Mouse (Mus musculus) embryonic facial prominence, embryonic 10.5 days (tissue): ENCODE data around the gene Diaph2. TPM values are rescaled to one million over a fixed set of nuclear protein-coding genes. Genes with fewer than 3 reads are reported as not detected.
A peak's percentile ranks its signal among the peaks of the same experiment; 100 is the strongest.

ENCODE experiments used
- DNase-seq: peaks from one replicate; pipeline ENCODE4 v3.0.0-alpha.2; 2017; ENCODE audit warnings: low spot score
- H3K27ac ChIP-seq: fragments of 300-500 bp; sonication (generic); replicated peaks from 2 replicates; pipeline ENCODE4 v1.5.1; 2016; ENCODE audit warnings: mild to moderate bottlenecking
- H3K27me3 ChIP-seq: fragments of 300-500 bp; sonication (generic); replicated peaks from 2 replicates; pipeline ENCODE4 v1.6.1; 2016; ENCODE audit warnings: low read depth, mild to moderate bottlenecking; ENCODE audit not compliant: poor library complexity, severe bottlenecking
- H3K36me3 ChIP-seq: fragments of 300-500 bp; sonication (generic); replicated peaks from 2 replicates; pipeline ENCODE4 v1.6.1; 2016; ENCODE audit warnings: mild to moderate bottlenecking, moderate library complexity
- H3K4me1 ChIP-seq: fragments of 300-500 bp; sonication (generic); 2 replicates; pipeline ENCODE4 v1.6.1; 2016
- H3K4me3 ChIP-seq: fragments of 300-500 bp; sonication (generic); 2 replicates; pipeline ENCODE4 v1.5.1; 2016; ENCODE audit warnings: mild to moderate bottlenecking, moderate library complexity
- H3K9me3 ChIP-seq: fragments of 300-500 bp; sonication (generic); 2 replicates; pipeline ENCODE4 v1.6.1; 2016; ENCODE audit warnings: mild to moderate bottlenecking
- WGBS: fragments of 180-500 bp; shearing (Covaris S2); methylation state at CpG from one replicate; pipeline ENCODE4 v1.1.7; 2016; 5-methylcytosine and 5-hydroxymethylcytosine counted together
- polyA plus RNA-seq: library from polyadenylated mRNA; unstranded; fragments of >200 nt; fragmentation: Nextera tagmentation; extraction: Ambion mirVana; gene quantifications from 2 replicates; pipeline ENCODE4 v1.2.1, GENCODE M21; 2016

The Diaph2 gene
- polyA plus RNA-seq, result 3.8 and 4.1 TPM in 2 replicates

DNA sequence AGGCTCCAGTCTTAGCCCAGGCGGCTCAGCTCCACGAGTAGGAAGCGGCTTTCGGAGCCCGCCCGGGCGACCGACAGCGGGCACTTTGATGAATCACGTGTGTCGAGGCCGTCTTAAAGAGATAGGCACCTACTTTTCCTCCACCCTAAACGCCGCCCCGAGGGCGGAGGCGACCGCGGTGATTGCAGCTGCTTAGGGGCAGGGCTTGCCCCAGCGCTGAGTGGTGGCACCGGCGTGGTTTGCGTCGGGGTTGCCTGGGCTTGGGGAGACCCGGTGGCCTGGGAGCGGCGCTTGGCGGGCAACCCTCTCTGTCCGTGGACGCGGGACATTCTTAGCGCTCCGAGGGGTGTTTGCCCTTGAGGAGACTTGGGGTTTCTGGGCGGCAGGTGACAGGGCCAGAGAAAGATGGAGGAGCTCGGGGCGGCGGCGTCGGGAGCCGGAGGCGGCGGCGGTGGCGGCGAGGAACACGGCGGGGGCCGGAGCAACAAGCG lies at the start of gene Diaph2:
Gene Diaph2 (plus strand): TSS at position 172 of the 491 bp plus-strand sequence.
- Histone ChIP-seq H3K4me1 (no peaks in the 10 kb centered on the region), H3K27ac (peak within 1 kb of the TSS; percentile 82), H3K9me3 (no peaks in the 10 kb centered on the region), H3K4me3 (peak within 1 kb of the TSS; percentile 64), H3K27me3 (no peaks in the 10 kb centered on the region), H3K36me3 (no peaks in the 10 kb centered on the region)
- WGBS, result 19% methylated on average over 49 of the region's 49 CpGs
- peak; percentile 85 for DNase-seq

DNA sequence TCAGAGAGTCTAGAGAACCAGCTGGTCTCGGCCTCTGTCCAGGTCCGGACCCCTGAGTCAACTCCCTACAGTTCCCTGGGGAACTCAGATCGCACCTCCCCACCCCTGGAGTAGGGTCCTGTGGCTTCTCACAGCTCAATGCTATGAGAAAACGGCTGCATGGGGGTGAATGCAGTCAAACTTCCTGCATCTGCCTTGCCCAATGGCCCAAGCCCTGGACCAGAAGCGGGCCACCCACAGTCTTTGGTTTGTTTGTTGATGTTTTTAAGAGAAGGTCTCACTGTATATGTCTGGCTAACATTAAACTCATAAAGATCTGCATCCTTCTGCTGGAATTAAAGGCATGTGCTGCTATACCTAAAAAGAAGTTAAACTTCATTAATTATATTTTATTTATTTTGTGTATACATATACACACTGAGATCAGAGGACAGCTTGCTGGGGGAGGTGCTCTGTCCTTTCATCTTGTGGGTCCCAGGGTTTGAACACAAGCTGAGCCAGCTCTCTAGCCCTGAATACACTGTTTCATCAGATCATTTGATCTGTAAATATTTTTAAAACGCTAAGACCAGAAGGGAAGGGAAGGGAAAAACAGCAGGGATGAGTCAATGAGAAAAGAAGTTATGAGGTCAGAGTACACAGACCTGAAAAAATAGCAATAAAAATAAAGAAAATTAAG lies 47.8 kb upstream of the Diaph2 start:
- no peak overlapping the region for H3K4me3 ChIP-seq
- DNase-seq, result no peak
- no peaks in the 10 kb centered on the region for H3K4me1 ChIP-seq
- no peaks in the 10 kb centered on the region for H3K9me3 ChIP-seq
- no peaks in the 10 kb centered on the region for H3K36me3 ChIP-seq
- H3K27me3 ChIP-seq, result no peaks in the 10 kb centered on the region
- no peak overlapping the region for H3K27ac ChIP-seq
- WGBS, result 70% methylated on average over 6 of the region's 6 CpGs

DNA sequence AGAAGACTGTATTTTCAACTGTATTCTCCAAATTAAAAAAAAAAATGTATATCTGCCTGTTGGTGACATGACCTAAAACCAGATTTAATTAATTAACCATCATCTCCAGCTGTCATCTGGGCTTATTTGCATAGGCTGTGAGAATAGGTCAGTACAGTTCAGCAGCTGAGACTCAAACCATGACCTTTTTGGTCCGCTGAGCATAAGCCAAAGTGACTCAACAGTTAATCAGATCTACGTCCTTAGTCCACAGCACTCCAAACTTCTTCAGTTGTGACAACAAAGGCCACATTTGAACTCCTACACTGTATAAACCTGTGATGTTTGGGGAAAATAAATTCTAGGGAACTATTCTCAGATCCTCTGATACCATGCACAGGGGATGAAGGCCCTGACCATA lies 39.9 kb upstream of the Diaph2 start:
- Histone ChIP-seq H3K4me1 (no peaks in the 10 kb centered on the region), H3K27me3 (no peaks in the 10 kb centered on the region), H3K36me3 (no peaks in the 10 kb centered on the region), H3K9me3 (no peaks in the 10 kb centered on the region), H3K27ac (no peak overlapping the region), H3K4me3 (no peak overlapping the region)
- no peak for DNase-seq
- WGBS, result 83% methylated on average over 2 of the region's 2 CpGs

DNA sequence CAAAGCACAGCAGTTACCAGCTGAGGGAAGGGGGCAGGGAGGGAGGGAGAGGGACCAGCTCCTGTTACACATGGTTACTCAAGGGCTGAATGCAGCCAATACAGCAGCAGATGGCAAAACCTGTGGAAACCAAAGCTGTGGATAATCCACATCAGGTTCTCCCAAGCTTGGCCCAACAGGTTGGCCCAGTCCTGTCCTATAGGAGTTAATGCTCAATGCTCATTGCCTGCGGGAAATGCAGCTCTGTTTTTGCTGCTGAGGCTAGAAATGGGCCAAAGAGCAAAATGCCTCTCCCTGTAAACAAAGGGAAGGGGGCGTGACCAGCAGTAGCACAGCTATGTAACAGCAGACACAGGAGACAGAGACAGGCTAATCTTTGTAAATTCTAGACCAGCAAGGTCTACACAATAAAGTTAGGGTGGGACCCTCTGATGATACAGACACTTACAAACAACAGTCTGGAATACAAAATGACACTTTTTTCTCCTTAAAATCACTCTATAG lies 20.8 kb upstream of the Diaph2 start:
- 49% methylated on average over 2 of the region's 2 CpGs for WGBS
- Histone ChIP-seq H3K27ac (no peak overlapping the region), H3K9me3 (no peaks in the 10 kb centered on the region), H3K27me3 (no peaks in the 10 kb centered on the region), H3K4me1 (no peaks in the 10 kb centered on the region), H3K4me3 (no peak overlapping the region), H3K36me3 (no peaks in the 10 kb centered on the region)
- DNase-seq, result peak; percentile 9

DNA sequence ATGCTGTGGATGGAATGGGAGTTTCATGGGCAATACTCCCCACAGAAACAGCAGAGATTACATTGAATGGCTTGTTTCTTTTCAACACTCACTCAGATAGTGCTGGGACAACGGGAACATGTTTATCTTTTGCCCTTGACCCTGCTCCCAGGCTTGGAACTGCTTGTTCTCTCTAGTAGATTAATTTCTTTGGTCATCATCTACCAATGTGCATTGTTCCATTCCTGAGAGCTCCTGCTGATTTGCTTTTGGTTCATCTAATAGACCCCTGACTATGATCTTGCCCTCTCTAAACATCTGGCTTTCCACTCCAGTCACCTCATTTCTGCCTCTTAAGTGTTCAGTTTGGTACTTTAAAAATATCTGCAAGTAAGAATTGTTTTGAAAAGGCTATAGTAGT lies 13.0 kb upstream of the Diaph2 start:
- DNase-seq, result no peak
- H3K4me3 ChIP-seq, result no peak overlapping the region
- no peaks in the 10 kb centered on the region for H3K4me1 ChIP-seq
- no peaks in the 10 kb centered on the region for H3K36me3 ChIP-seq
- H3K27ac ChIP-seq, result no peak overlapping the region
- WGBS, result 66% methylated on average over 1 of the region's 1 CpGs
- no peaks in the 10 kb centered on the region for H3K9me3 ChIP-seq
- no peaks in the 10 kb centered on the region for H3K27me3 ChIP-seq

DNA sequence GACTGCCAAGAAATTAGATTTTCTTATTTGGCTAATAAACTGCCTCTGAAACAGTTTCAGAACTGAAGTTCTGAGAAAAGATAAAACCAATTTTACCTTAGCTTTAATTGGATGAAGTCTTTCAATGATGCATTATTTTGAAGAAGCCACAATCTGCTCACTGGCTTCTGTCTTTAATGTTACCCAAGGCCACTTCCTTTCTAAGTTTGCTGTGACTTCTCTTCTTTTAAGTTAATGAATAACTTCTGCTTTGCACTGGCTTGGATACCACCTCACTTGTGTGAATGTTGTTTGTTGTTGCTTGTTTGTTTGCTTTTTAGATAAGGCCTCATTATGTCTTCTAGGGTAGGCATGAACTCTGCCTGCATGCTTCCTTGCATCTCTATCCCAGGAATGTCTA lies 10.3 kb upstream of the Diaph2 start:
- DNase-seq, result no peak
- H3K4me3 ChIP-seq, result no peak overlapping the region
- H3K4me1 ChIP-seq, result no peaks in the 10 kb centered on the region
- H3K9me3 ChIP-seq, result no peaks in the 10 kb centered on the region
- H3K36me3 ChIP-seq, result no peaks in the 10 kb centered on the region
- H3K27ac ChIP-seq, result no peak overlapping the region
- H3K27me3 ChIP-seq, result no peaks in the 10 kb centered on the region

DNA sequence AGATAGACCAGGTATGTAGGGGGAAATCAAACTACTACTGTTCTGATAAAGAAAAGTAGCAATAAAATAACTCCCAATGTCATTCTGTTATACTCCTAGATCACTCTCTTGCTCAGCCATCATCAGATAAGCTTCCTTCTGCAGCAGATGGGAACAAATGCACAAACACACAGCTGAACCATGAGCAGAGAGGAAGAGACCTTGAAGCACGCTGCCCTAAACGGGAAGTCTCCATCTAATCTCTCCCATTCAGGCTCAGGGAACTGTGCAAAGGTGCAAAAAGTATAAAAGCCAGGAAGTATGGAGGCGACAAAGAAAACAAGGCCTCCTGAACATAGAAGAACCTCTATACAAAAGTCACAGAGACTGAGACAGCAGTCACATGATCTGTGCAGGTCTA lies 6.6 kb upstream of the Diaph2 start:
- 82% methylated on average over 3 of the region's 3 CpGs for WGBS
- no peaks in the 10 kb centered on the region for H3K9me3 ChIP-seq
- no peak overlapping the region for H3K4me3 ChIP-seq
- no peaks in the 10 kb centered on the region for H3K4me1 ChIP-seq
- H3K36me3 ChIP-seq, result no peaks in the 10 kb centered on the region
- no peaks in the 10 kb centered on the region for H3K27me3 ChIP-seq
- no peak overlapping the region for H3K27ac ChIP-seq
- DNase-seq, result no peak

DNA sequence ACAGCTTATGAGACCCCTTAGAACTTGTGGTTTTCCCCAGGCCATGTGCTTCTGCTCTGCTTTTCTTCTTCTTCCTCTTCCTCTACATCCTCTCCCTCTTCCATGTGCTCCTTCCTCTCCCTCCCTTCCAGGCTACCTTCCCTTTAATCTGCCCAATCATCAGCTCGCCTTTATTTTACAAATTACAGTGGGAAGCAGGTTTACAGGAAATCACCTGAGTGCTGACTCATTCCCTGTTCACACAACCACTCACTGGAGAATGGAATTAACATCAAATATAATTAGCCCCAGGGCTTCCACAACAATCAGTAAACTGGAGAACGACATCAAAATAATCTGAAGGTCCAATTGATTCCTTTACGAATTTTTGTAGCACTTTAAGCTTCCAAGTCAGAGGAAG lies 3.6 kb upstream of the Diaph2 start:
- Histone ChIP-seq H3K36me3 (no peaks in the 10 kb centered on the region), H3K27ac (no peak overlapping the region), H3K27me3 (no peaks in the 10 kb centered on the region), H3K9me3 (no peaks in the 10 kb centered on the region), H3K4me3 (no peak overlapping the region), H3K4me1 (no peaks in the 10 kb centered on the region)
- 70% methylated on average over 3 of the region's 3 CpGs for WGBS
- no peak for DNase-seq

DNA sequence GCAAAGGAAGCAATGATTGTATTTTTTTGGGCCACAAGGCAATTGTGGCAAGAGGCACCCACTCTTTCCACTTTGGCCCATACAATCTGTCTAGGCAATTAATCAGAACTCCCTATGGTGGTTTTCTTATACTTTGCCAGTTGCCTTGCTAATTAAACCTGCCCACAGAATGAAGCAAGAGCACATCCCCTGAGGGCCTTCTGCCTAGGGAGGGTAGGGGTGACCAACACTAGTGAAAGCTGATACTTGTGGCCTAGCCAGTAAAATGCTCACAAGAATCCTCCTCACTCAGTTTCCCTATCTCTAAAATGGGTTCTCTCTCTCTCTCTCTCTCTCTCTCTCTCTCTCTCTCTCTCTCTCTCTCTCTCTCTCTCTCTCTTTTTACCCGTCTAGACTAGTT lies 440 bp upstream of the Diaph2 start:
- no peaks in the 10 kb centered on the region for H3K27me3 ChIP-seq
- H3K36me3 ChIP-seq, result no peaks in the 10 kb centered on the region
- H3K27ac ChIP-seq, result peak overlapping the region; percentile 82
- H3K4me3 ChIP-seq, result peak overlapping the region; percentile 64
- 8% methylated on average over 1 of the region's 1 CpGs for WGBS
- no peaks in the 10 kb centered on the region for H3K9me3 ChIP-seq
- H3K4me1 ChIP-seq, result no peaks in the 10 kb centered on the region
- DNase-seq, result no peak

DNA sequence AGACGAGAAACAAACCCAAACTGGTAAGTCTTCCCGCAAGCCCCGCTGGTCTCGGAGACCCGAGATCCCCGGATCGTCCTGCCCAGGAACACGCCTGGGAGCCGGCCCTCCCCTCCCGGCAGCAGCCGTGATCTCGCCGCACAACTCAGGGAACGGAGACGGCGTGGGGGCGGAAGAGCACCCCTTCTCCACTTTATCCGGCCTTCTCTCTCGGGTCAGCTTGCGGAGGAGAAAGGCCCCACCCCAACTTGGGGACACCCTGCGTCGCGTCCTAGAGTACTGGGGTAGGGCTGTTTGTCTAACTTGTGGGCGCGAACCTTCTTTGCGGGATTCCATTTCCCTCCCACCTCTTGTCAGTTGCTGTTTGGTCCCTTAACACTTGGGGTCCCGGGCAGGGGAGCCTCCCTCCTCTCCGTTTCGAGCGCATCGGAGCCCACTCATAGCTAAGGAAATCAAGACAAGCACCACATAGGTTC lies 590 bp downstream of the Diaph2 start:
- WGBS, result 24% methylated on average over 31 of the region's 31 CpGs
- DNase-seq, result peak; percentile 53

DNA sequence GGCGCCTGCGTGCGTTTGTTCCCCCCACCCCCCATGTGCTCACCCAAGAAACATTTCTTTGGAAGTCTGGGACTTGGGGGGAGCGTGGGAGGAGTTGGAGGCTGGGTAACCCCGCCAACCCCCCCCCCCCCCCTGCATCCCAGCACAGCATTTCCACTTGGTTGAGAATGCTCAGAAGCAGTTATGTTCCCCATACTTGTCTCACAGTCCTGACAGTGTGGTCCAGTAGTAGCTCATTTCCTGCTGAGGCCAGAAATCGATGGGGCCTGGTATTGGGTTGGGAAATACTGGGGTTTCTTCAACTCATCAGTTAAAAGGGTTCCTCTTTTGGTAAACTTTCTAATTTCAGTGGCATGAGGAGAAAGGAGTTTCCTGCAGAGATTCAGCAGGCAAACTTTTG lies 1.1 kb downstream of the Diaph2 start:
- no peak for DNase-seq
- Histone ChIP-seq H3K36me3 (no peaks in the 10 kb centered on the region), H3K9me3 (no peaks in the 10 kb centered on the region), H3K4me1 (no peaks in the 10 kb centered on the region), H3K27me3 (no peaks in the 10 kb centered on the region), H3K27ac (peak overlapping the region; percentile 82), H3K4me3 (peak overlapping the region; percentile 64)
- WGBS, result 20% methylated on average over 6 of the region's 6 CpGs

More for the DNA sequence above, 590 bp downstream of the Diaph2 start:
- Histone ChIP-seq H3K27ac (peak overlapping the region; percentile 82), H3K36me3 (no peaks in the 10 kb centered on the region), H3K4me3 (peak overlapping the region; percentile 64), H3K9me3 (no peaks in the 10 kb centered on the region), H3K27me3 (no peaks in the 10 kb centered on the region), H3K4me1 (no peaks in the 10 kb centered on the region)

DNA sequence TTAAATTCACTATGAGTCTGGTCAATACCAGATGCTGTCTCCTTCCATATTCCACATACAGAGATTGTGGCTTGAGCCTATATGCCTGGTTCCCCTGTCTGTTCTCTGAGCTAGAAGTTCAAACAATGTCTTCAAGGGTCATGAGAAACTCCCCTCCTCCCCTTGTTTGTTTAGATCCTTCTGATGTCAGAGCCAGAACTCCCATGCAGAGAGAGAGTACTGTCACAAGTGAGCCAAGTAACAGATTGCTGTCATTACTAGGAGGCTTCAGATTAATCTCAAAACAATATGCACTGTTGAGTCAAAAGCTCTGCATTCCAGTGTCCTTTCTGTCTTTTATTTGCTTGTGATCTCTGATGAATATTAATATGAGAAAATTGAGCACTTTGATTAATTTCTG lies 7.1 kb downstream of the Diaph2 start:
- Histone ChIP-seq H3K4me1 (no peaks in the 10 kb centered on the region), H3K36me3 (no peaks in the 10 kb centered on the region), H3K27ac (no peak overlapping the region), H3K9me3 (no peaks in the 10 kb centered on the region), H3K4me3 (no peak overlapping the region), H3K27me3 (no peaks in the 10 kb centered on the region)
- DNase-seq, result no peak

DNA sequence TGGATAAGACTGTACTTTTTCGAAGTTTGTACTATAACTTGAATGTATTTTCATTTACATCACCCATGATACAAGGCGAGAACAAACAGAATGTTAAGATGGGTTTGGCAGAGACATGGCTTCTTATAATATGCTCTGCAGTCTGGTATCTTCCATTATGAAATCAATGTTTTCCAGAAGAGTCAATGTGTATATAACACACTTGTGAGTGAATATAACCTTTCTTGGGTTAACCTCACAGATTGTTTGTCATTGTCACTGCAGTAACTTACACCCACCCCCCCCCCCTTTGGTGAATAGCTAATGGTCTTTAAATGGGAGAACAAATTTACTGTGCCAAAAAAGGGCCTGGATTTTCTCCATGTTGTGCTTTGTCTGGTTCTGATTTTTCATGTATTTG lies 13.1 kb downstream of the Diaph2 start:
- no peak overlapping the region for H3K27ac ChIP-seq
- no peak for DNase-seq
- H3K4me3 ChIP-seq, result no peak overlapping the region
- H3K9me3 ChIP-seq, result no peaks in the 10 kb centered on the region
- 87% methylated on average over 2 of the region's 2 CpGs for WGBS
- no peaks in the 10 kb centered on the region for H3K36me3 ChIP-seq
- H3K27me3 ChIP-seq, result no peaks in the 10 kb centered on the region
- H3K4me1 ChIP-seq, result no peaks in the 10 kb centered on the region
